Mouse (Mus musculus): Measurements from ENCODE around the gene Gpr84.
"Not testable (repeated sequence)": the region's sequence is repeated elsewhere in the genome, so short reads cannot be mapped to it uniquely, and the experiment has no call there.

Gpr84 gene

DNA sequence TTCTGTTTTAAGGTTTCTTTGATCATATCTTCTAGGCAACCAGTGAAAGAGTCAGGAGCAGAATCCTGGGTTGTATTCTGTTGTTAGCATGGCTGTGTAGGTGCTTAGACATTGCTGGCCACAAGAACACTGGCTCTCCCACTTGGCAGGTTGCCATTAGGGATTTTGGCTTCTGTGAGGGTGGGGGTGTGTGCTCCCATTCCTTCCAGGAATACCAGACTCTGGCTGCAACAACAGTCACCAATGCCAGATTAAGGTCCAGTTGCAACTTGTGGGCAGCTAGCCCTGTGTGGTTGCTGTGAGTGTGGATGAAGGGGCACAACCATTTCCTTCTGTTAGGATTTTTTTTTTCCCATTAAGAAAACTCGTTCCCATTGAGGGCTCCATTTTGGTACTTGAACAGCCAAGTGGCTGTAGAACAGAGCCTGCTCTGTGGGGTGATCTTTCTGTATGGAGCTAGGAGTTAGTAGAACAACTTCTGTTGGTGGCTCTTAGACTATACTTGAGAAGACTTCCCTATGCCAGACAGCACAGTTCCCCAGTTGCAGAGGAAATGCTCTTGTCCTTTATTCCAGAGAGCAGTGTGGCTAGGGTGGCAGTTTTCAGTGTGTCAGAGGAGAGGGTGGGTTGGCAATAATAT is 24.5 kb downstream of the Gpr84 start:
- DNase-seq (ENCODE audit: low spot score in 2 of 2), result no peak

DNA sequence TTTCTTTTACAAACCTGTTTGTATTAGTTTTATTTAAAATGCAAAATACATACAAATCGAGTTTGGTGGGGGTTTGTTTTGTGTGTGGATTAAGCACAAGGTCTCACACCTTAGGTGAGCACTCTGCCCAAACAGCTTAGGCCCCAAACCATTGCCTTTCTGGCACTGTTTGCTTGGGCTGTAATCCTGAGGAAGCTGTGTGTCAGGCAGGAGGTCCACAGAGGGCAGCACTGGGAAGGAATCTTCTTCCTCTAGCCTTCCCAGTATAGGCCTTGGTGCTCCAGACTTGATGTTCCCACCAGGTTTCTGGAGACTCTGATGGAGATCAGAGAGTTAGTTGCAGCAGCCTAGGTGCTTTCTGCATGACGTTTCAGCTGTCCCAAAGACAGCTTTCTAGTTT is 25.8 kb downstream of the Gpr84 start:
- DNase-seq (ENCODE audit: low spot score in 2 of 2), result no peak

DNA sequence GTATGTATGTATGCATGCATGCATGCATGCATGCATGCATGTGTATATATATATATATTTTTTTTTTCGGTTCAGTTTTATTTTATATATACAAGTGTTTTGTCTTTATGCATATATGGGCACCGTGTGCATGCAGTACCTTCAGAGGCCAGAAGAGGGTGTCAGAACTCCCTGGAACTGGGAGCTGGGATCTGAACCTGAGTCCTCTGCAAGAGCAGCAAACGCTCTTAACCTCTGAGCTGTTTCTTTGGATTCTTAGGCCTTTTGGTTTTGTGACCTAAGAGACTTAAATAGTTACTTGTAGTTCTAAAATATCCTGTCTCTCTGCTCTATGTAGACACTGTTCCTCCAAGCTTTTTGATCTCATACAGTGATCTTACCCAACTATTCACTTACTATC is 26.3 kb downstream of the Gpr84 start:
- no peak for DNase-seq (ENCODE audit: low spot score in 2 of 2)

DNA sequence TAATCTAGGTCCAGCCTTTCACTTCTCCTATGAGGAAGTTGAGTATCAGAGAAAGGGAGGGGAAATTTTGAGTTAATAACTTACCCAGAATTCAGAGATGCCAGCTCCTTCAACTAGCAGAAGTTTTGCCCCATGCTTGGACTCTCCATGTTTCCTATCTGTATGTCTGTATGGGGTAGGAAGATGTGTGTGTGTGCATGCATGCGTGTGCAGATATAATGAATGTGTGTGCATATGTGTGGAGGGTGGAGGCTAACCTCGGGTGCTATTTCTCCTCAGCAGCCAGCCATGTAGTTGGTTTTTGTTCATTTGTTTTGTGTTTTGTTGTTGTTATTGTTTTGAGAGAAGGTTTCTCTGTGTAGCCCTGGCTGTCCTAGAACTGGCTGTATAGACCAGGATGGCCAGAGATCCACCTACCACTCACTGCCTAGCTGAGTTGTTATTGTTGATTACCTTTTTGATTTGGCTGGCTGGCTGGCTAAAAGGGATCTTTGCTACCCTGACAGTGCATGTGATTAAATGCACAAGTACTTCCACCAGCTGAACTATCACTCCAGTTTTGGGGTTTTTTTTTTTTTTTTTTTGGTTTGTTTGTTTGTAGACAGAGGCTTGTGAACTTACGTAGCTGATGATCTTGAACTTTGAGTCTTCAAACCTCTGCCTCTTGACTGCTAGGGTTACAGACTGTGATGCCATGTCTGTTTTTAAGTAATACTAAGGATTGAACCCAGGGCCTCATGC is 28.8 kb downstream of the Gpr84 start:
- no peak for DNase-seq (ENCODE audit: low spot score in 2 of 2)

DNA sequence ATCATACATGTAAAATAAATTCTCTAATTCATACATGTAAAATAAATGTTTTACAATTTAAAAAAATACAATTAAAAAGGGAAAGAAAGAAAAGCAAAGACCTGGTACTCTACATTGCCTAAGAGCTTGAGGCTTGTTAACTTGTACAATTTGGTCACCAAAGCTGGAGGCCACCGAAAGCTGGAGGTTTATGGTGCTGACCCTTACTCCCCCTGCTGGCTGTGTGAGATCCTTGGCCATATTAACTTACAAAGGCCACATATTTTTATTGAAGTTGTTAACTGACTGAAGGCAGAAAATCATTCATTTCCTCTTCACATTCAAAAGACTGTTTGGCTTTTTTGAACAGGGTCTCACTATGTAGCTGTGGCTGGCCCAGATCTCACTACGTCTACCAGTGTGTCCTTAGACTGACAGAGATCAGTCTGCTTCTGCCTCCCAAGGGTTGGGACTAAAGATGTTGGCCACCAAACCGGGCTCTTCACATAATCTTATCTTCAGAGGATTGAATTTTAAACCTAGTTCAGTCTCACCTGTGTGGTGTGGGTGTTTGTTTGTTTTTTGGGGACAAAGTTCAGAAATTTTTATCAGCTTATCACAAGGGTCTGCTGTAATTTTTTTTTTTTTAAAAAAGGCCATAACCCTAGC is 29.5 kb downstream of the Gpr84 start:
- no peak for DNase-seq (ENCODE audit: low spot score in 2 of 2)

DNA sequence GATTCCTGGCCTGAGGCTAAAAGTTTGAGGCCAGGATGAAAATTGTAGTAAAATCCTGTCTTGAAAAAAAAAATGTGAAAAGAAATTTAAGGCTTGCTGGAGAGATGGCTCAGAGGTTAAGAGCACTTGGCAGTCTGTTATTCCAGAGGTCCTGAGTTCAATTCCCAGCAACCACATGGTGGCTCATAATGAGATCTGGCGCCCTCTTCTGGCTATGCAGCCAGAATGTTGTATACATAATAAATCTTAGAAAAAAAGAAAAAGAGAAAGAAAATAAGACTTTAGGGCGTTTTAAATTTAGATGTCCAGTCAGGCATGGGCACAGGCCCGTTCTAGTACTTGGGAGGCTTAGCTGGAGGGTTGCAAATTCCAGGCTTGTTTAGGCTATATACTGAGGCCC is 30.7 kb downstream of the Gpr84 start:
- DNase-seq (ENCODE audit: low spot score in 2 of 2), result no peak

DNA sequence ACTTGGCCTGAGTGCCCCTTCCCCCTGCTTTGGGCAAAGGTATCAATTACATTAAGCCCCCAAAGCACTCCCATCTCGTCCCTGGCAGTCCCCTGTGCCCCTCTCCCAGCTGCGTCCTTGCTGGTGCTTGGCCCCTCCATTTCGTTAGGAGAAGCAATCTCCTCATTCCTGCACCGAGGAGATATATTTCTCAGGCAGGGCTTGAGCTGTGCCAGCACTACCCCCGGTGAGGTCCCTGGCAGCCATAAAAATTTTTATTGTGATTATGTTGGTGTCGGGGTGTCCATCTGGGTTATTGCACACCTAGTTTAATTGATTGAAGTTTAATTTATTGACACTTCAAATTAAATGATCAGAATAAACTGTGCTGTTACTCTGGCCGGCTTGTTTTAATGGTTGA is 32.5 kb downstream of the Gpr84 start:
- no peak for DNase-seq (ENCODE audit: low spot score in 2 of 2)

DNA sequence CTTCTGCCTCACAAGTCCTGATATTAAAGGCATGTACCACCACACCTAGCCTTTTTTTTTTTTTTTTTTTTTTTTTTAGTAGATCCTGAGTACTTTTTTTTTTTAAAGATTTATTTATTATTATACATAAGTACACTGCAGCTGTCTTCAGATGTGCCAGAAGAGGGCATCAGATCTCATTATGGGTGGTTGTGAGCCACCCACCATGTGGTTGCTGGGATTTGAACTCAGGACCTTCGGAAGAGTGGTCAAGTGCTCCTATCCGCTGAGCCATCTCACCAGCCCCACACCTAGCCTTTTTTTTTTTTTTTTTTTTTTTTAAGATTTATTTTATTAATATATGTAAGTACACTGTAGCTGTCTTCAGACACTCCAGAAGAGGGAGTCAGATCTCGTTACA is 34.5 kb downstream of the Gpr84 start:
- not testable (repeated sequence) for DNase-seq (ENCODE audit: low spot score in 2 of 2)

DNA sequence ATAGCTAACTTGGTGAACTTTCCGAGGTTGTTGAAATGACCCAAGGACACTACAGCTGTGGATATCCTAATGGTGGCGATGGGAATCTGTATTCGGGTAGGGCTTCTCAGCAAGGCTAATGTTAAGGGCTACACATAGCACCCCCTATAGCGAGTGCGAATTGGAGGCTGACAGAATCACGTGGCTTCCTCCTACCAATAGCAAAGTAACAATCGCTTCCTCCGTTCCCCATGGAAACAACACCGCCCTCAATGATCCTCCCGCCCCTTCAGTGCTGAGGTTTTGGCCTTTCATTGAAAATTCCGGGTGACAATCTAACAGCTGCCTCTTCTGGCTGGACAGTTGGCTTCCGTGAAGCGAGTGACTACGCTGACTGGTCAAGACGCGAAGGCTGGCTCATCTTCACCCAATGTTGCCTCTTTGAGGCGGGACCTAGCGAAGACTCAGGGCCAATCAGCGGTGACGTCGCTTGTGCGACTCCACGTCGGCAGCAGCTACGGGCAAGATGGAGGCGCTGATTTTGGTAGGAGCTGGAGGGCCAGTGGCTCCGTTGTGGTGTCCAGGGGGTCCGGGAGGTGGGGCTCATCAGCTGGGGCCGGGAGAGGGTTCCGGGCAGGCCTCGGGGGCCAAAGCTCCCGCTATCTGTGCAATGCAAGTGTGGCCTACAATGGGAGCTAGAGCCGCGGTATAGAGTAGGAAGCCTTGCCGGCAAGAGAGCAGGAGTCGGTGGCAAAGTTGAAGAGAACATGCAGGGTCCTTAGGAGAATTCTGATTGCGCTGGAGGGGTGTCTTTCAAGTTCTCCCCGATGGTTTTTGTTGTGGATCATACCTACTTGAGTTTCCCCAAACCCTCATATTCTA is 37.8 kb downstream of the Gpr84 start, which contains the start of gene Copz1:
Gene Copz1, plus strand, starts transcription at position 296 of the 861 bp plus-strand sequence.
- DNase-seq (ENCODE audit: low spot score in 2 of 2), result peak; percentile 95 to 99

DNA sequence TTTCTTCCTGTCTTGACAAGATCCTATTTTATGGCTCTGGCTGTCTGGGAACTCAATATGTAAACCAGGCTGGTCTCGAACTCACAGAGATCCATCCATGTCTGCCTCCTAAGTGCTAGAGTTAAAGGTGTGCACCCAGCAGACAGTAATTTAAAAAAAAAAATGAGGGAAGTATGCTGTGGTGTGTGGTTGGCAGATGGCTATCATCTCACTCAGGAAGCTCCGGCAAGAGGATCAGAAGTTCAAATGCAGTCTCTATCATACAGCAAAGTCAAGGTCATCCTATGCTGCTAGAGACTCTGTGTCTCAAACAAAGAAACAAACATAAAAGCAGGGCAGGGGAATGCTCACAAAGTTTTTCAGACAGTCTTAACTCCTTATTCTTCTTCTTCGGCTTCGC is 41.5 kb downstream of the Gpr84 start:
- no peak for DNase-seq (ENCODE audit: low spot score in 2 of 2)

DNA sequence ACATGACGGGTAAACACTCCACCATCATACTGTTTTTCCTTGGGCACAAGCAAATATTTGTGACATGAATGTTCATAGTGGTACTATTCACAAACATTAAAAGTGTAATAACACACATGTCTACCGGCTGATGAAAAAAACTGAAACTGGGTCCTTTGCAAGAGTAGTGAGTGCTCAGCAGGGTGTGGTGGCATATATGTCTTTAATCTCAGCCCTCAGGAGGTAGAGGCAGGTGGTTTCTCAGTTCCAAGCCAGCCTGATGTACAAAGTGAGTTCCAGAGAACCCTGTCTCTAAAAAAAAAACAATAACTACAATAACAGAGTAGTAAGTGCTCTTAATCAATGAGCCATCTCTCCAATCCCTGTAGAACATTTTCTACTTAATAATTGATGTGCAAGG is 45.6 kb downstream of the Gpr84 start:
- DNase-seq (ENCODE audit: low spot score in 2 of 2), result no peak

DNA sequence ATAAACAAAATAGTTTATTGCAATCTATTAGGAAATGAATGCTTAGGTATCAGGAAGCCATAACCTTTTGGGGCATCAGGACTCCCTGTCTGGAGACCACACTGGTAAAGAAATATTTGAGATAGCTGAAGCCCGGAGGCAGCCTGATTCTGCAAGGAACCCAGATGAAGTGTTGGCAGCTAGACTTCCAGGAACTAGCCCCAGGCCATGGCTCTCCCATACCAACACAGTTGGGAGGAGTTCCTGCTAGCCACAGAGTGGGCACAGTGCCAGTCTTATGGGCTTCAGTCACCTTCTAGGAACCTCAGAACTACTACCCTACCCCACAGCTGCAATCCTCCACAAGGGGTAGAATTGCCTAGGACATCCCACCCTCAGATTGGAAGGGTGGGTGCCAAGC is 50.4 kb downstream of the Gpr84 start:
- DNase-seq (ENCODE audit: low spot score in 2 of 2), result no peak

DNA sequence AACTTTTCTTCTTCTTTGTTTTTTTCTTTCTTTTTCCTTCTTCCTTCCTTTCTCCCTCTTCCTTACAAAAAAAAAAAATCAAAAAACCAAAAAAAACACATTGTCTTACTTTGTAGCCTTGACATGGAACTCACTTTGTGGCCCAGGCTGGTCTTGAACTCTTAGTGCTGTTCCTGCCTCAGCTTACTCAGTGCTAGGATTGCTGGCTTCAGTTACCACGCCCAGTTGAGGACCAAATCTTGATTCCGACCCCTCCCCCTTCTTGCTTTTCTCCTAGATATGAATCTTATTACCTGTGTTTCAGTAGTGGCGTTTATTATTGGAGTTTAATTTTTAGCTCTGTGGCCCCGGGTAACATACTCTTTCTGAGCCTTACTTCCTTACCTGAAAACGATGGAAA is 51.2 kb downstream of the Gpr84 start:
- no peak for DNase-seq (ENCODE audit: low spot score in 2 of 2)

Data from frontal cortex, postnatal 36 days (tissue).